Mouse (Mus musculus) erythroid progenitor cell, adult 5-6 weeks (primary cell): ENCODE results near the gene Wdr75. TPM values are rescaled to one million over a fixed set of nuclear protein-coding genes. Genes with fewer than 3 reads are reported as not detected.

Source experiments
- ATAC-seq: replicated peaks from 2 replicates; pipeline ENCODE4 v1.8.0; 2016; ENCODE audit warnings: moderate number of reproducible peaks, mild to moderate bottlenecking, moderate TSS enrichment, inconsistent platforms; ENCODE audit not compliant: poor library complexity, low FRiP score, severe bottlenecking
- total RNA-seq, 2 experiments: library from RNA; stranded (forward) in 1 of 2; stranded (reverse) in 1 of 2; fragments of 150-400 nt in 1 of 2; fragments of 186-747, 209-891 nt in 1 of 2; gene quantifications; 2 replicates each; pipeline versions ENCODE4 v1.2.3 to v1.2.4; 2015 to 2017; ENCODE audit warnings: low replicate concordance in 2 of 2

Wdr75 gene
- total RNA-seq, 2 experiments from 2014 or later = 8.8 to 53.2 TPM

DNA sequence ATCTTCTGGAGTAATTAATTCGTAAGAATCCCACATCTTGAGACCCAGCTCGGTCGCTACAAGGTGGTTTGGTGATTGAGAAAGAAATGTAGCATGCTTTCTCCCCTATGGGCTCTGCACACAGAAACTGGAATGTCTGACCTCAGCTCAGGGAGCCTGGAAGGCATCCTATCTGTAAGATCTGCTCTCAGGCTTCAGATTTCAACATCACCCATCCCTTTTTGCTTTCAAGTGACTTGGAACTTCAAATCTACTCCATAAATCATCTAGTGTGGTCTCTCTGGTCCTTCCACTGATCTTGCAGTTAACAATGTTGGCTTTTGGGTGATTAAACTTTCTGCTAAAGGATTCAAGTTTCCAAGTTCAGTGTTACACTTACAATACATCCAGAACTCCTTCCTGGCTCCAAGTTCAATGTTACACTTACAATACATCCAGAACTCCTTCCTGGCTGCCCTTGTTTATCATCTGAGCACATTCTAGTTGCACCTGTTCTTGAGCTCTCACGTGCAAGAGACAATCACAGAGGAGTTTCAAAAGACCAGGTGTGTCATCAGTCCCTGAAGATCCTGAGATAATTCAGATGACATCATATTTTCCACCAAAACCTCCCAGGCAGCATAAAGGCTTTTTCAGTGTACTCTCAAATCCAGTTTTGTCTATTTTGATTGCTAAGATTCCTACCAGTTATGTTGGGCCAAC, 40.5 kb downstream of the Wdr75 start:
- ATAC-seq = no peak

DNA sequence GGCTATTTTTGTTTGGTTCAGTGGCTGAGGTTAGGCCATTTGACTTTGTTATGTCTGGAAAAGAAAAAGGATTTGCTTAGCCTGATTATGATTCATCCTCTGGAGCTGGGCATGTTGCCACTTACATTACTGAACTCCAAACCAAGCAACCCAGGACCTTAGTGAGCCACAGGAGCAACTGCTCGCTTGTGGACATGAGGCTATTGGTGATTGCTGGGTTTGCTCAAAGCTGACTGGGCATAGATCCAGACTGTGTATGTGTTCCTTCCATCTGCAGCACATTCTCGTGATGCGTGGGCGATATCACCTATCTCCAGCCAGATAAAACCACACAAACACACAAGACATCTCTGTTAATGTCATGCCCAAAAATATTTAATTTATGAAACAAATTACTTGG, 42.8 kb downstream of the Wdr75 start:
- no peak for ATAC-seq

DNA sequence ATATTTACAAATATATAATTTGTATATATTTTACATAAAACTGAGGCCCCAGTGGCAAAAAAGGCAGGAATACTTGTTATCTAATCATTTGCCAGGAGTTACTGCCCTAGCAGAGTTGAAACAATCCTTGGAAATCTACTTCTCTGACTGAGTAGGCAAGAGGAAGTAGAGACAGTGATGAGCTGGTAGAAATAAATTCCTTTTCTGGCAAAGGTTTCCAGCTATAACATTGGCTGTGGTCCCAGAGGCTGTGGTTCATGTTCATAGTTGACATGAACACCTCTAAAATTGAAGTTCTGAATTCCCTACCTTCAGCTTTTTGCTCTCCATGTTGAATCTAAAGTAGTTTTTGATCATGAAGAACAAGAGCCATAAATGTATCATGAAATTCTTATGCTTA, 43.3 kb downstream of the Wdr75 start:
- no peak for ATAC-seq

DNA sequence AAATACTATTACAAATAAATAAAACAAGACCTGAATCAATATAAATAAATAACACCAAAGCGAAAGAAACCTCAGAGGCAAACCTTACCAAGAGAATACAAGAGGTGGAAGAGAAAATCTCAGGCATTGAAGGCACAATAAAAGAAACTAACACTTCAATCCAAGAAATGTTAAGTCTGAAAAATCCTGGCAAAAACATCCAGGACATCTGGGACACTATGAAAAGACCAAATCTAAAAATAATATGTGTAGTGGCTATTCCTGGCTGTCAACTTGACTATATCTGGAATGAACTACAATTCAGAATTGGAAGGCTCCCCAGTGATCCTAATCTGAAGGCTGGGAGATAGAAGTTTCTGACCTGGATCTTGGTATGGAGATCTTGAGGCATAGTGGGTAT, 50.5 kb downstream of the Wdr75 start:
- no peak for ATAC-seq

DNA sequence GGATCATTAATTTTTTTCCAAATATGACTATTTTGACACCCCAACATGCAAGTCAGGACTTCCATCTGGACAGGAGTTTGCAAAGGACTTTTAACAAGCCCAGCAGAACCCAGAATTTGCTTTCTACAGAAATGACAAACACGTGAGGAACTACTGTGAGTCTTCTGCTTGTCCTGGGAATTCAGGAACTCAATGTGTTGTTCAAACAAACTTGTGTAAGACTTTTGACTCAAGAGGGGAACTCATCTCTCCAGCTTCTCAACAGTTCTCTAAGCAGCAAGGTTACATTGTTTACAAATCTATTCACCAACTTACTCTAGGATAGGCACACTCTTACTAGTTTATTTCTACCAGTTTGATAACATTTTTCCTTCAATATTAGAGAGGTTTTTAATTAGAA, 63.1 kb downstream of the Wdr75 start:
- ATAC-seq = no peak

DNA sequence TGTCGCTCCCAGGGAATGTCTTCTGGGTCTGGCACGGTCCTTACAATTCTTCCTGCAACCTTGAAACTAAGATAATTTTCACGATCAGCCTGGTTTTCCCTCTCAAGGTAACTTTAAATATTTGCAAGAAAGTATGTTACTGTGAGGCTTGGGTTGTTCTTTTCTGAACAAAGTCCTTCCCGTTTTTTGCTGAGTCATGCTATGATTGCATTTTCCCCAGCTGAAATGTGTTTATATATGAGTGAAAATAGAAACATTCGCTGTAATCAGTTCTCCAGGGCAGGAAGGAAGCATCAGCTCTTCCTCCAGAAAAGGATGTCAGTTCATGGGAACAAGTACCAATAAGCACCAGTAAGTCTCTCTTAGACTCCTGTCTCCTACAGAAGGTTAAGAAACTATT, 65.4 kb downstream of the Wdr75 start:
- no peak for ATAC-seq

DNA sequence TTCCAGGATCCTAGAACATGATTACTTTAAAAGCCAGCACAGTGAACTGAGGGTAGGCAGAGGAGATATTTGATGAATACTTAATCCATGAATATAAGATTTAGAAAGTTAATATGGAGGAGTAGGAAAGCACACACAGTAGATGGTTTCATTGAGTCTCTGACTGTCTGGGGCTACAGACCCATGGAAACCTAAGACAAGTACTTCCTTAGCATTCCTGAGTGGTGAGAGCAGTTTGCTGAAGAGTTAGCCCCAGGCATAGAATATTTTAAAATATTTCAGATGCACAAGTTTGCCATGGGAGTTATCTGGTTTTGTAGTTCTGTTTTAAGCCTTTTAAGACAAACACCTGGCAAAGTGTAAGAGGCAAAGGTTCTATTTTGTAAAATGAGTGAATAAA, 66.2 kb downstream of the Wdr75 start:
- ATAC-seq = no peak

DNA sequence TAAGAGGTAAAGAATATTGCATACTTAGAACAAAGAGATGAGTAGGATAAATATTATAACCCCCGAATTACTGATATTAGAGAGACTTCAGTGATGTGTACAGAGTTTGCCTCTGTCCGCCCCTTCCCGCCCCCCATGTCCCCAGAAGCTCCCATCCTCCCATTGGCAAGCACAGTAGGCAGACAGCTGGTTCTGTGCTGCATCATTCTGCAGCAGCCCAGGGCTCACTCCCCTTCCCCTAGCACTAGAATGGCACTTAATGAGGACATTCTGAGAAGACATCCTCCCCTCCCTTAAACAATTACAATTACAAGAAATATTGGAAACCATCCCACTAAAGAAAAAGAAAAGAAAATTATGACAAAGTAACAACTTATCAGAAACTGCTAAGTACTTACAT, 68.7 kb downstream of the Wdr75 start:
- ATAC-seq = no peak

DNA sequence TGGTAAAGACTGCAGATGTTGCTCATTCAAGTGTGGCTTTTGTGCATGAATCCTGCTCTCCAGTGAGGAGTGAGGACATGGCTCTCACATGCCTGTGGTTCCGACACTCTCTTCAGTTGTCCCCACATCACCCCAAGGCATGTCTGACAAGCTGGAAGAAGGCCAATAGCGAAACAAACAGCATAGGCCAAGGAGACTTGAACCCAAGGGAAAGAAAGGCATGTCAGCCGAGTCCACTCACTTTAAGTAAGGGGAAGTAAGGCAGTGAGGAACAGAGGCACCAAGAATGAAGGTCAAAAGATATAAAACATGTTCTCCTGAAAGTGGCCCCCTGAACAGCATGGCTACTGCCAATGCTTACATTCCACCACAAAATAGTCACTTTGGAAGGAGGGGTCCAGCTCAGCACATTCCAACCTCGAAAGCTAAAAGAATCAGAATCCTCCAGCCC, 69.6 kb downstream of the Wdr75 start:
- no peak for ATAC-seq

DNA sequence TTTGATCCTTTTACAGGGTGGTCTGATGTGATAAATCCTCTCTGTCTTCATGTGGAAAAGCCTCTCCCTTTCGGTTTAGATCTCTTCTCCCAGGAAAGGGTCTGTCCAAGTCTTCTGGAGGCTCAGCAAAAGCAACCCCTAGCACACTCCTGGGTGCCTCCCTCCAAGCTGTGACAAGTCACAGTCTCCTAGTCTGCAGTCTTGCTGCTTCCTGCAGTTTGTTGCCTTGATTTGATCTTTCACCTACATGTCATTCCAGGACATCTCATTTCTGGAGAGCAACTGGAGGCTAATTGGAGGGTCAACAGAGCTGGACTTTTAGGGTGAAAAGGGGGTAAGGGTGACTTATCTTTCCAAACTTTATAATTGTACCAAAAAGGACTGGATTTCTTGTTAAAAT, 70.3 kb downstream of the Wdr75 start:
- no peak for ATAC-seq

DNA sequence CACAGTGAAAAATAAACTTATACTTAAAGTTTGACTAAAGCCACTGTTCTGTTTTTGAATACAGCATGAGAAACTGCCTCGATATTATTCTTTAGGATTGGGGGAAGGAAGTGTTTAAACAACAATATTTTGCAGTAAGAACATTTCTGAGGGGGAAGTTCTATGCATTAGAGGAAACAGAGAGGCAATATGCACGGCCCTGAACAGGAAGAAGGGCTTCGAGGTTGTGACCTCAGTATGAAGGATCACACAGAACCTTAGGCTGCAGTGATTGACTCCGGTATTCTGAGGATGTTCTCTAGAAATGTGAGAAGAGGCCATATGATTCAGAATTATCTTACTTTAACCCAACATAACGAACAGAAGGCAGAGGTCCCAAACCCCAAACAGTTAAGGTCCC, 70.8 kb downstream of the Wdr75 start:
- no peak for ATAC-seq

DNA sequence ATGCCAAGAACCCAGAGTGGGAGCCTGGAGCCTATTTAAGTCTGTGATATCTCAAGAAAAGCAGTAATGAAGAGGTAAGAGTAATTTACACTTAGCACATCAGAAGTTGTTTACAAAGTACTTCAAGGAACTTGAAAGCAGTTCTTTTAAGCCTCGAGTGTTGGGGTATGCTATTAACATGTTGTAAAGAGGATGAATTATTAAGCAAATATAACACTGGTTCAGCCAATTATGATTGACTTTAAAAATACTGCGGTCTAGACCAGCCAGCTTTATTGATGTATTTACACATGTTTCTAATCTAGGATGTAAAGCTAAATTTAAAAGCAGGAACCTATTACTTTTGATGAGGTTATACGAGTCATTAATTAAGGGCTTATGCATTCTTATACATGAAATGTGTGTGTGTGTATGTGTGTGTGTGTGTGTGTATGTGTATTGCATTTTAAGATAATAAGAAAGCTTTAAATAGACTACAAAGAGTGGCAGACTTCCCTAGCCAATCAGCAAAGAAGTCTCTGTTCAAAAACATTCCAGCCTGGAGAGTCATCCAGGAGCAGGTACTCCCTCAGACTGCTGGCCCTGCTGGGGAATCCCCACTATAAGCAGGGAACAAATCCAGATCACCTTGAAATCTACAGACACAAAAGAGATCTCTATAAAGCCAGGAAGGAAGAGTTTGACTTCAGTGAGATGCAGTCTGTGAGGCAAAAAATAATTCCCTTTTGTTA, 71.5 kb downstream of the Wdr75 start:
- ATAC-seq = no peak

DNA sequence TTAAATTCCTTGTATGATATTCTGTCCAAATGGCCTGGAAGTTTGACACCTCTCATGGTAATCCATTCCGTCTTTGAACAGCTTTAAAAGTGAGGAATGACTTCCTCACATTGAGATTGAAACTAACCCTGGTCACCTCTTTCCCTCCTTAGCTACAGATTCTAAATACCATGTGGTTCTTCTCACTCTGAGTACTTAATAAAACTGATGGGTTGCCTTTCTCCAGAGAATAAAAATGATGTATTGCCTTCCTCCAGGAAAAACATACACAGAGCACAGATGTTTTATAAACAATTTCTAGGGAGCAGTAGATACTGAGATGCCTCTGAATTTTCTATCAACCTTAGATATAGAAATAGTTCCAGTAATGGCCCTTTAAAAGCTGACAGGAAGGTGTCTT, 73.1 kb downstream of the Wdr75 start:
- ATAC-seq = no peak

DNA sequence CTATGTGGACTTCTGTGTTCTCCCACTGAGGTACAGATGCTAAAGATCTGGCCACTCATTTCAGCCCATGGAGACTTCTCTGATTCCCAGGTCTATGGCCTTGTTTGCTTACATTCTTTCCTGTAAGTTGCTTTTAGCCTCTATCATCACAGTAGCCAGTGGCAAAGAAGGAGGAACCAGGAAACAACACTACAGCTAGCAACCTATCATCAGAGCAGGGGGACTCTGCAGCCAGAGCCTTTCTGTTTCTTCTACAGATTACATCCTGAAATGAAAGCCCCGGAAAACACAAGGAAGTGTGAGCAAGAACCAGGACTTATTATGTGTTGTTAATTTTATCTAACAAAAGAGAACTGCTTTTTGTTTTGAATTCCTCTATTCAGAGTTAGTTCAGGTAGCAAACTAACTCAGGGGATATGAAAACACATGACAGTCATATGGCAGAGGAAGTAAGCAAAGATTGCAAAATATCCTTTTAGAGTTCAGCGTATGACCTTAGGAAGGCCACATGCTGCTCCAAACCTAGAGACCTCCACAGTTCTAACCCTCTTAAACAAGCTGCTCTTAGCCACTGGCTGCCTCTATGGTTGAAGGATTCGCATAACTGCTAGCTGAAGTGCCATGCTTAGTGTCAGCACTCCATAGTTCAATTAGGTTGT, 73.6 kb downstream of the Wdr75 start:
- ATAC-seq = no peak

Other genes starting within 250 kb of the Wdr75 start
- gene Gm5269, start 95.1 kb downstream of the Wdr75 start, total RNA-seq (2015; ENCODE audit: low replicate concordance) = not detected in 2 replicates
- not detected in 2 replicates for gene Gm5269, start 95.1 kb downstream of the Wdr75 start, total RNA-seq (2017; ENCODE audit: low replicate concordance)
- gene Slc40a1, start 131.4 kb downstream of the Wdr75 start, total RNA-seq (2015; ENCODE audit: low replicate concordance) = 172 and 187 TPM in 2 replicates
- 169 and 187 TPM in 2 replicates for gene Slc40a1, start 131.4 kb downstream of the Wdr75 start, total RNA-seq (2017; ENCODE audit: low replicate concordance)